Mouse (Mus musculus): Measurements from ENCODE around the gene Ppdpf.

- TF ChIP-seq POLR2A (IDR thresholded peaks at IDR 0.05; ENCODE audit: low read depth, low read length) (no peak), MEF2A (IDR thresholded peaks at IDR 0.05; ENCODE audit: borderline replicate concordance, low read depth, low read length) (no peak), JUN (IDR thresholded peaks at IDR 0.05; ENCODE audit: insufficient read depth, low read depth, low read length) (no peak)
Observed at GRCm38 (mm10) chr2:181180898-181181297, 6.1 kb upstream of the Ppdpf start.
